Mouse (Mus musculus) heart, postnatal 0 days (tissue): ENCODE results near the gene Krtap28-13. TPM values are rescaled to one million over a fixed set of nuclear protein-coding genes. Genes with fewer than 3 reads are reported as not detected.
A peak's percentile ranks its signal among the peaks of the same experiment; 100 is the strongest.

Experiments
- ATAC-seq: fragments of 200-750 bp; cut with Nextera tagmentation; 2 replicates; pipeline ENCODE4 v1.8.0; 2017; ENCODE audit warnings: low read depth, moderate number of reproducible peaks, moderate library complexity; ENCODE audit not compliant: insufficient read depth
- DNase-seq: peaks from one replicate; pipeline ENCODE4 v3.0.0-alpha.2; 2016; ENCODE audit warnings: low spot score
- H3K27ac ChIP-seq: fragments of 300-500 bp; sonication (generic); 2 replicates; pipeline ENCODE4 v1.5.1; 2014; ENCODE audit warnings: low read depth, mild to moderate bottlenecking
- H3K27me3 ChIP-seq: fragments of 300-500 bp; sonication (generic); 2 replicates; pipeline ENCODE4 v1.6.1; 2014; ENCODE audit warnings: low read length, mixed read lengths; ENCODE audit not compliant: control insufficient read depth, insufficient read depth
- H3K36me3 ChIP-seq: fragments of 300-500 bp; sonication (generic); replicated peaks from 2 replicates; pipeline ENCODE4 v1.6.1; 2014; ENCODE audit warnings: low read length, mixed read lengths; ENCODE audit not compliant: control insufficient read depth, insufficient read depth
- H3K4me1 ChIP-seq: fragments of 300-500 bp; sonication (generic); 2 replicates; pipeline ENCODE4 v1.6.1; 2014; ENCODE audit warnings: antibody characterized with exemption; ENCODE audit not compliant: control insufficient read depth, insufficient read depth
- H3K4me2 ChIP-seq: fragments of 300-500 bp; sonication (generic); 2 replicates; pipeline ENCODE4 v1.6.1; 2014; ENCODE audit warnings: low read depth, mild to moderate bottlenecking, low read length, moderate library complexity
- H3K4me3 ChIP-seq: fragments of 300-500 bp; sonication (generic); 2 replicates; pipeline ENCODE4 v1.5.1; 2014; ENCODE audit warnings: low read depth, low read length
- H3K9ac ChIP-seq: fragments of 300-500 bp; sonication (generic); replicated peaks from 2 replicates; pipeline ENCODE4 v1.6.1; 2014; ENCODE audit warnings: low read depth, low read length, mixed read lengths
- H3K9me3 ChIP-seq: fragments of 300-500 bp; sonication (generic); replicated peaks from 2 replicates; pipeline ENCODE4 v1.6.1; 2016; ENCODE audit warnings: low read length; ENCODE audit not compliant: control insufficient read depth
- CTCF ChIP-seq: IDR thresholded peaks from 2 replicates; pipeline ENCODE4 v1.5.1; 2016; ENCODE audit warnings: antibody characterized with exemption, control low read depth, low read depth
- EP300 ChIP-seq: IDR thresholded peaks from 2 replicates; pipeline ENCODE4 v1.6.1; 2016; ENCODE audit warnings: antibody characterized with exemption, low read depth
- WGBS: fragments of 180-500 bp; shearing (Covaris S2); extraction: QIAGEN DNeasy Blood & Tissue Kit; methylation state at CpG from one replicate; pipeline ENCODE4 v1.1.7; 2014; 5-methylcytosine and 5-hydroxymethylcytosine counted together
- polyA plus RNA-seq: library from polyadenylated mRNA; unstranded; fragments of >200 nt; fragmentation: Nextera tagmentation; extraction: Ambion mirVana; gene quantifications from 2 replicates; pipeline ENCODE4 v1.2.1, GENCODE M21; 2015
- total RNA-seq: library from RNA; depleted of rRNA; stranded (reverse); fragments of >200 nt; gene quantifications from 2 replicates; pipeline ENCODE4 v1.2.3, GENCODE M21; 2014; ENCODE audit warnings: low replicate concordance; rRNA removed

Krtap28-13 gene
- total and polyA plus RNA-seq, 2 experiments from 2014 or later, result not detected

DNA sequence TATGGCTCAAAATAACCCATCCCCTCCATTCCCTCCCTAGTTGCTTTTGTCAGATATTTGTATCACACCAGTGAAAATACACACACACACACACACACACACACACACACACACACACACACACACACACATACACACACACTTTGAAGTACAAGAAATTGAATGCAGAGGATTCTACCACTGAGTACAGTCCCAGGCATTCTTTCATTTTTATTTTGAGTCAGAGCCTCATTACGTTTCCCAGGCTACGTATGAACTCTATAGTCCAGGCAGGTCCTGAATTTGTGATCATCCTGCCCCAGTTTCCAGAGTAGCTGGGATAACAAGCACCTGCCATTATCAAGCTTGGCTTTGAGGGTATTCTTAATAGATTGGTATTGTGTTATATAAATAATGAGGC lies 38.4 kb downstream of the Krtap28-13 start:
- 59% methylated on average over 2 of the region's 2 CpGs for WGBS
- H3K36me3 ChIP-seq, result no peaks in the 10 kb centered on the region
- no peak overlapping the region for H3K4me3 ChIP-seq
- H3K4me1 ChIP-seq, result peaks cover 5% of the 10 kb centered on the region
- no peak overlapping the region for H3K4me2 ChIP-seq
- H3K27ac ChIP-seq, result peak overlapping the region; percentile 39; the same call in 1 of the 2 replicates
- H3K9me3 ChIP-seq, result no peaks in the 10 kb centered on the region
- no peaks in the 10 kb centered on the region for H3K27me3 ChIP-seq
- ATAC-seq (no peak), DNase-seq (no peak)
- no peak overlapping the region for H3K9ac ChIP-seq
- TF ChIP-seq EP300, result no peak

DNA sequence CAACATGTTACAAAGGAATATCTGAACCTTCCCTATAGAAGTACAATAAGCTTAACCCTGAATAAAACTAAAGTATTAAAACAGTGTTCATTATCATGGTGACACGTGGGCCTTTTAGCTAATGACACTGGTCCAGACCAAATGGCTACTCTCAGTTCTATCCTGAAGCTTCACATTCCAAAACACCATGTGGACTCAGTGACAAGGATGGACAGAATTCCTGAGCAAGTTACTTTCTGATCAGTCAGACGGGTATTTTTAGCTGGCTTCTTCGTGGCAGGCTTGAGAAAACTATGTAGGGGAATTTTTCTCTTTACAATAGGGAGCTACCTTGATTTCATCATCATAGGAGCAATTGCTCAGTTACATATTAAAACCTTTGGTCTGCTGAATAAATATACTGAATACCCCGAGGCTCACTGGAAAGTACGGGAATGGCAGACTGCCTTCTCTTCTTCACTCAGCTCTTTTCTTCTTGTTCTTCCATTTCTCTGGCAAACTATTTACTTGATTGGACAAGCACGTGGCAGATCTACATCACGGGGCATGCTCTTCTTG lies 38.9 kb downstream of the Krtap28-13 start:
- H3K4me1 ChIP-seq, result peaks cover 5% of the 10 kb centered on the region
- 46% methylated on average over 7 of the region's 7 CpGs for WGBS

DNA sequence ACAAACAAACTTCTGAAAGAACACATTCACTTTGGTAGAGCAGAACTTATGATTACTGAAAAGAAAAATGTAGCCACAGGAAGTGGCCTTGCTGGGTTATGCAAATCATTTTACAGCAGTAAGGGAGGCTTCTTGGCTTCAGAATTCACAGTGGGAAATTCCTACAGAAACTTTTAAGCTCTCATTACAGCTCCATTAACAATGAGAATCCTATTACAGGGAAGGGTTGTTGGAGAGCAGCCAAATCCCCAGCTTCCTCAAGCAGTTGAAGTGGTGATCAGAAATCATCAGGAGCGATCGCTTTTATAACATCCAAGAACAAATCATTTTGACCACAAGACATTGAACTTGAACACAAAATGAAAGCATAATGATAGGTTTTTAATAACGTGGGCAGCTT lies 41.2 kb downstream of the Krtap28-13 start:
- Histone ChIP-seq H3K27ac (no peak overlapping the region), H3K36me3 (no peaks in the 10 kb centered on the region)
- 35% methylated on average over 3 of the region's 3 CpGs for WGBS

More for the DNA sequence above, 38.9 kb downstream of the Krtap28-13 start:
- no peak for TF ChIP-seq EP300
- TF ChIP-seq CTCF, result no peak
- Histone ChIP-seq H3K9ac (no peak overlapping the region), H3K27me3 (no peaks in the 10 kb centered on the region), H3K36me3 (no peaks in the 10 kb centered on the region), H3K4me2 (no peak overlapping the region), H3K9me3 (no peaks in the 10 kb centered on the region), H3K4me3 (no peak overlapping the region), H3K27ac (peak overlapping the region; percentile 51)
- ATAC-seq (peak; percentile 63; the same call in 1 of the 2 replicates), DNase-seq (no peak)

DNA sequence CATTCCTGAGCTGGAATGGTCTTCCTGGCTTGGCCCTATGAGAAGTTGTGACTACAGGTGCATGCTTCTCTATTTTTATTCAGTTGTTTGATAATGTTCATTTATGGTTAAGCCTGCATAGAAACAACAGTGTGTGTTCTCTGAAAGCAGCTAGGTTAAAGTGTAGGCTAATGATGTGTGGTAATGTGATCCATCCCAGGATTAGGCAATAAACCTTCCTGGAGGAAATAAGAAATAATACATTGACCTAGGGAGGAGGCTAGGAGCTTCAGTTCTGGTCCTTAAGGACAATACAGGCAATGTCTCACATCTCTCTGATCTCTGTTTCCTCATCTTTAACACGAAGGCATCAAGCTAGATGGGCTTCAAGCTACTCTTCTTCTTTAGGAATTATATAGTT lies 44.7 kb downstream of the Krtap28-13 start:
- Histone ChIP-seq H3K9ac (no peak overlapping the region), H3K9me3 (no peaks in the 10 kb centered on the region), H3K4me1 (peaks cover 5% of the 10 kb centered on the region), H3K27me3 (no peaks in the 10 kb centered on the region), H3K27ac (no peak overlapping the region), H3K4me2 (no peak overlapping the region), H3K4me3 (no peak overlapping the region), H3K36me3 (no peaks in the 10 kb centered on the region)
- WGBS, result 84% methylated on average over 1 of the region's 1 CpGs
- DNase-seq (no peak), ATAC-seq (no peak)
- TF ChIP-seq EP300, result no peak
- TF ChIP-seq CTCF, result no peak

More for the DNA sequence above, 41.2 kb downstream of the Krtap28-13 start:
- TF ChIP-seq EP300, result no peak
- TF ChIP-seq CTCF, result no peak
- Histone ChIP-seq H3K9ac (no peak overlapping the region), H3K4me2 (no peak overlapping the region), H3K9me3 (no peaks in the 10 kb centered on the region), H3K27me3 (no peaks in the 10 kb centered on the region), H3K4me3 (no peak overlapping the region), H3K4me1 (peaks cover 5% of the 10 kb centered on the region)
- no peak for DNase-seq
- ATAC-seq, result no peak

DNA sequence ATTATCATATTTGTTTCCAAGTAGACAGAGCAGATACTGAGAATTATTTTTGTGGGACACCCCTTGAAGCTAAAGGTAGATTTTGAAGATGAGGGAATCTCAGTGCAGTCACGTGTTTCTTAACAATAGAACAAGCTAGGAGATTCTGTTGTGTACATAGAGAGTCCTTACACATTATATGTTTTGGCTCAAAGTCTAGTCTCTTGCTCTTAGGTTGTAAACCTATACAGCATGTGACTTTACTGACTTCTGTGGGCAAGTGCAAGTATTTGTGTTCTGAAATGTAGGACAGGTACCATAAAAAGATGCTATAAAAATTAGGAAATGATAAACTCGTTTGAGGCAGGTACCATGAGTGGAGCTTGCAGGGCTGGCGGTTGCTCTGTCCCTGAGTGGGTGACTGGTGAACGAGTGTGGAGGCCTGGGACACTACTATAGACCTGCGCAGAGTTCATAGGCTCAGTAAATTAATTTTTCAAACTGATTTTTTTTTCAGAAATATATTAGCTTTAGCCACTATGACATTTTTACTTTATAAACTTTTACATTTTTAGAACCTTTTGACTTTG lies 46.8 kb downstream of the Krtap28-13 start:
- DNase-seq, result no peak
- Histone ChIP-seq H3K27me3 (no peaks in the 10 kb centered on the region), H3K9me3 (no peaks in the 10 kb centered on the region), H3K36me3 (no peaks in the 10 kb centered on the region), H3K4me3 (no peak overlapping the region), H3K27ac (no peak overlapping the region), H3K9ac (no peak overlapping the region), H3K4me1 (no peaks in the 10 kb centered on the region), H3K4me2 (no peak overlapping the region)
- WGBS, result 76% methylated on average over 5 of the region's 5 CpGs
- TF ChIP-seq CTCF (no peak), EP300 (no peak)
- ATAC-seq, result no peak

DNA sequence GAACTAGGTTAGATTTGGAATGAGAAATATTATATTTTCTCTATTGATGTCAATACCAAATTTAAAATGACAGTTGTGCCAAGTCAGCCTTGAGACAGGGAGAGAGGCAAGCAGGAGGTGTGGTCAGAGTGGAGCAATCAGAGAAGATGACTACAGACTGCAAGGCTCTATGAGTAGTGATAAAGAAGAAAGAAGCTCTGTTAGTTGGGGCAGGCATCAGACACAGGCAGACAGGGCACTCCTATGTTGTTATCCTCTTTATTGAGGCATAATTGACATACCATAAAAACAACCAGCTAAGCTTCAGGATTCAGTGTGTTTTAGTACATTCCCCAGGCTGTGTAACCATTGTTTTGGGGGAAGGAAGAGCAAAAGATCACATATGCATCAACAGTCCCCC lies 50.3 kb downstream of the Krtap28-13 start:
- Histone ChIP-seq H3K4me2 (no peak overlapping the region), H3K9me3 (no peaks in the 10 kb centered on the region), H3K9ac (no peak overlapping the region), H3K27ac (no peak overlapping the region), H3K4me1 (no peaks in the 10 kb centered on the region), H3K36me3 (no peaks in the 10 kb centered on the region), H3K4me3 (no peak overlapping the region), H3K27me3 (no peaks in the 10 kb centered on the region)
- TF ChIP-seq CTCF, result no peak
- no peak for TF ChIP-seq EP300
- ATAC-seq (no peak), DNase-seq (no peak)

Other genes with a start within 250 kb of the Krtap28-13 start
- gene Agfg1, start 221.4 kb upstream of the Krtap28-13 start, total RNA-seq, result 71.0 and 78.8 TPM in 2 replicates
- gene Agfg1, start 221.4 kb upstream of the Krtap28-13 start, polyA plus RNA-seq, result 18.5 and 18.6 TPM in 2 replicates
- not detected in 2 replicates for gene A030005L19Rik, start 147.6 kb upstream of the Krtap28-13 start, total RNA-seq
- gene A030005L19Rik, start 147.6 kb upstream of the Krtap28-13 start, polyA plus RNA-seq, result 0.15 TPM in 1 of 2 replicates, not detected in the other
- gene A030014E15Rik, start 136.0 kb upstream of the Krtap28-13 start, total RNA-seq, result not detected in 2 replicates
- gene A030014E15Rik, start 136.0 kb upstream of the Krtap28-13 start, polyA plus RNA-seq, result not detected in 2 replicates
- gene Gm6217, start 129.5 kb upstream of the Krtap28-13 start, total RNA-seq, result not detected in 2 replicates
- not detected in 2 replicates for gene Gm6217, start 129.5 kb upstream of the Krtap28-13 start, polyA plus RNA-seq
- gene A030003K21Rik, start 117.5 kb upstream of the Krtap28-13 start, total RNA-seq, result not detected in 2 replicates
- gene A030003K21Rik, start 117.5 kb upstream of the Krtap28-13 start, polyA plus RNA-seq, result not detected in 2 replicates
- not detected in 2 replicates for gene Gm7544, start 104.9 kb upstream of the Krtap28-13 start, total RNA-seq
- gene Gm7544, start 104.9 kb upstream of the Krtap28-13 start, polyA plus RNA-seq, result not detected in 2 replicates
- gene Gm47955, start 100.6 kb upstream of the Krtap28-13 start, total RNA-seq, result not detected in 2 replicates
- gene Gm47955, start 100.6 kb upstream of the Krtap28-13 start, polyA plus RNA-seq, result not detected in 2 replicates
- gene Gm47959, start 60.4 kb upstream of the Krtap28-13 start, total RNA-seq, result not detected in 2 replicates
- not detected in 2 replicates for gene Gm47959, start 60.4 kb upstream of the Krtap28-13 start, polyA plus RNA-seq
- 8.2 TPM in 2 replicates for gene Slc19a3, start 22.5 kb upstream of the Krtap28-13 start, total RNA-seq
- 1.6 TPM in 2 replicates for gene Slc19a3, start 22.5 kb upstream of the Krtap28-13 start, polyA plus RNA-seq
- not detected in 2 replicates for gene Krtap28-10, start 18.4 kb upstream of the Krtap28-13 start, total RNA-seq
- not detected in 2 replicates for gene Krtap28-10, start 18.4 kb upstream of the Krtap28-13 start, polyA plus RNA-seq
- not detected in 2 replicates for gene Gm47969, start 16.0 kb upstream of the Krtap28-13 start, total RNA-seq
- not detected in 2 replicates for gene Gm47969, start 16.0 kb upstream of the Krtap28-13 start, polyA plus RNA-seq
- gene A030005K14Rik, start 1.6 kb upstream of the Krtap28-13 start, total RNA-seq, result not detected in 2 replicates
- not detected in 2 replicates for gene A030005K14Rik, start 1.6 kb upstream of the Krtap28-13 start, polyA plus RNA-seq
- gene Ccl20, start 55.8 kb downstream of the Krtap28-13 start, total RNA-seq, result not detected in 2 replicates
- gene Ccl20, start 55.8 kb downstream of the Krtap28-13 start, polyA plus RNA-seq, result 0.15 TPM in 1 of 2 replicates, not detected in the other
- gene Daw1, start 98.8 kb downstream of the Krtap28-13 start, total RNA-seq, result not detected in 2 replicates
- gene Daw1, start 98.8 kb downstream of the Krtap28-13 start, polyA plus RNA-seq, result 0.16 TPM in 1 of 2 replicates, not detected in the other